Mouse (Mus musculus): Measurements from ENCODE around the gene Fbxo27. TPM values are rescaled to one million over a fixed set of nuclear protein-coding genes. Genes with fewer than 3 reads are reported as not detected.
"Not testable (repeated sequence)": the region's sequence is repeated elsewhere in the genome, so short reads cannot be mapped to it uniquely, and the experiment has no call there.

Fbxo27 gene
- total RNA-seq (2021), result 1 to 10 TPM in 1 of 2 experiments, under 1 TPM in 1; 0.52 to 1.3 TPM

DNA sequence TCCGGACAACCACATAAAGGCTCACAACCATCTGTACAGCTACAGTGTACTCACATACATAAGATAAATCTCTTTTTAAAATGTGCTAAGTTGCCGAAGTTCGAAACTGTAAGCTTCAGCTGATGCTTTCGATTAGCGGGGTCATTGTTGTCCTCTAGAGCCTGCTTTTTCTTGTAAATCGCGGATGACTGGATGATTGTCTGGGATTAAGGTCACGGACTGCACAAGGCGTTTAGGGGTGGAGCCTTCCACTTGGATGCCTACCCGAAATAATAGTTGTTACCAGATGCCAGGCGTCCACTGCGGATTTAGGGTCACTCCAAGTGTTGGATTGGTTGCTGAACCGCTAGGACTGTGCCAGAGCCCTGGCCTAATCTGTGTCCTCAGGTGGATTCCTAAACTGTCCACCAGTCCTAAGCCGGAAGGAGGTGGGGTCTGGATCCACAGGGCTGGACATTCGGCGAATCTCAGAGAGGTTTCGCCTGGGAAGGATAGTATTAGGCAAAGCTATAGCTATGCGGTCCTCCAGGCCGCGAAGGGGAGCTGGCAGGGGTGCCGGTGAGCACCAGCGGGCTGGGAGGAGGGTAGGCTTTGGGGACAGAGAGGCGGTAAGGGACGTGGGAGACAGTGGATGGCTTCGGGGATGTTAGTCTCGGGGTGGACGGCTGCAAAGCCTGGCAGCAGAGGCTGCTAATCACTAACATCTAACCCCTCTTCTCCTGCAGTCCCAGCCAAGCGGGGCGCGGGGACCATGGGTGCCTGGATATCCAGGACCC is at the start of gene Fbxo27:
Gene Fbxo27 (plus strand): TSS at position 305 of the 776 bp plus-strand sequence.
- intact Hi-C loops (cut with DNase I), result no loop called here
- DNase-seq, result no peak

DNA sequence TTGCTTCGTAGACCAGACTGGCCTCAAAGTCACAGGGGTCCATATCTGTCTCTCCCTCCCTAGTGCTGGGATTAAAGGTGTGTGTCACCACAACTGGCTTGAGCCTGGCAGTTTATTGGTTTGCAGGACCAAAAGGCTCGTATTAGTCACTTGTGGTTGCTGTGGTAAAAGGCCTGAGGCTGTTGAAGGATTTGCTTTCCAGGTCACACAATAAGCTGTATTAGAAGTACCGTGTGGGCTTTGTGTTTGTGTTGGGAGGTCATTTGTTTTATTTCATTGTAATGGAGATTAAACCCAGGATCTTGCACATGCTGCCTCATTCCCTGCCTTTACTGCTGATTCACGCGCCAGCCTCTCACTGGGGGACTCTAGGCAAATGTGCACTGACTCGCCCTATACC is 47.3 kb upstream of the Fbxo27 start:
- intact Hi-C loops (cut with DNase I), result no loop called here
- DNase-seq, result no peak

DNA sequence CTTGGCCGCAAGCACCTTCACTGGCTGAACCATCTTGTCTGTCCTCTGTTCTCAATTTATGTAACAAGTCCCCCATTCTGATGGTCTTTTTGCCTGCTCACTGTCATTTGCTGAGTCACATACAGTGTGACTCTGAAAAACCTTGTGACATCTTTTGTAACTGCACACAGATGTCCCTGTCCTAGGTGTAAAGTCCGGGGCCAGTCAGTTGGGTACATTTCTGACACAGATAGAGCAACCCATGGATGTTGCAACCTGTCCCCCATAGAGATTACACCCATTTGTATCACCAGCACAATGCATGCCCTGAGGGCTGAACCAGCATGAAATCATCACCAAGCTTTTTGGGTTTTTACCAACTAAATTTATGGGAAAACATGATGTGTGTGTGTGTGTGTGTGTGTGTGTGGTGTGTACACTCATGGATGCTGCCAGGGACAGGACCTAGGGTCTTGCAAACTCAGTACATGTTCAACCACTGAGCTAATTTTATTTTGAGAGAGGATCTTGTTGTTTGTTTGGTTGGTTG is 46.6 kb upstream of the Fbxo27 start:
- intact Hi-C loops (cut with DNase I), result no loop called here
- no peak for DNase-seq

DNA sequence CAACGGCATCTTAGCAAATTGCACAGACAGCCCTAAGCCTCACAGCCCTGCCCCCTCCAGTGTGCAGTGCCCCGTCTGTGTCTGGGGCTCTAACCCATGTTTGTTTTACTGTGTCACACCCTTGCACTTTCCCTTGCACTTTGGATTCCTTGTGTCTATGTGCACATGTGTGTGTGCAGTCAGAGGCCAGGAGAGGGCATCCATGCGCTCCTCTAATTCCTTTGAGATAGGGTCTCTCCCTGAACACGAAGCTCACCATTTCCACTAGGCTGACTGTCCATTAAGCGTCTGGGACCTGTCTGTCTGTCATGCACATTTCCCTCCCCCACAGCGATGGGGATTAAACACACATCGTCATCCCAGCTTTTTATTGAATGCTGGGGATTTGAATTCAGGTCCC is 45.6 kb upstream of the Fbxo27 start:
- DNase-seq, result no peak
- intact Hi-C loops (cut with DNase I), result no loop called here

DNA sequence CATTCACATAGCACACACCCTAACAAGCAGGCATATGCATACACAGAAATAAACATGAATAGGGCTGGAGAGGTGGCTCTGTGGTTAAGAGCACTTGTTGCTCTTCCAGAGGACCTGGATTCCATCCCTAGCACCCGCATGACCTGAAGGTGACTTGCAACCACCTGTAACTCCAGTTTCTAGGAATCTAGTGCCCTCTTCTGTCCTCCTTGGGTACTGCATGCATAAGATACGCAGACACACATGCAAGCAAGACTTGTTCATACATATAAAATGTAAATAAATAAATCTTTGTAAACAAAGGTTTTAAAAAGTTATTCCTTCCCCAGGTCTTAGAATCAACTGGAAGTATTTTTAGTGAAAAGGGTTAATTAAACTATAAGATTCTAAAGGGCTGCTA is 41.5 kb upstream of the Fbxo27 start:
- intact Hi-C loops (cut with DNase I), result no loop called here
- DNase-seq, result no peak

DNA sequence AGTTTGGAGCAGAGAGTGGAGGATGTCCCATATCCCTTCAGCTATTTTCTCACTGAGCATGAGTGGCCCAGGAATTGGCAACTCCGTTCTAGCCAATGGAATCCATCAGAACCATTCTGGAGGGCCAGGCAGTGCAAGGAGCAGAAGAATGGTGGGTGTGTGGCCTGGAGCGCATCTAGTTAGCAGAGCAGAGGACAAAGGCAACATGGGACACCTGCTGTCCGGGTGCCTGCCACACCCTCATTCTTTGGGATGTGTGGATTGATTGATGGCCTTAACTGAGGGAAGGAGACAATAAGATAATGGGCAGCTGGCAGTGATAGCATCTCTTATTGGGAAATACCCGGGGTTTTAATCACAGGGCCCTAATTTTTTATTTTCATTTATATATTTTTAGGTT is 36.2 kb upstream of the Fbxo27 start:
- DNase-seq, result no peak
- intact Hi-C loops (cut with DNase I), result no loop called here

DNA sequence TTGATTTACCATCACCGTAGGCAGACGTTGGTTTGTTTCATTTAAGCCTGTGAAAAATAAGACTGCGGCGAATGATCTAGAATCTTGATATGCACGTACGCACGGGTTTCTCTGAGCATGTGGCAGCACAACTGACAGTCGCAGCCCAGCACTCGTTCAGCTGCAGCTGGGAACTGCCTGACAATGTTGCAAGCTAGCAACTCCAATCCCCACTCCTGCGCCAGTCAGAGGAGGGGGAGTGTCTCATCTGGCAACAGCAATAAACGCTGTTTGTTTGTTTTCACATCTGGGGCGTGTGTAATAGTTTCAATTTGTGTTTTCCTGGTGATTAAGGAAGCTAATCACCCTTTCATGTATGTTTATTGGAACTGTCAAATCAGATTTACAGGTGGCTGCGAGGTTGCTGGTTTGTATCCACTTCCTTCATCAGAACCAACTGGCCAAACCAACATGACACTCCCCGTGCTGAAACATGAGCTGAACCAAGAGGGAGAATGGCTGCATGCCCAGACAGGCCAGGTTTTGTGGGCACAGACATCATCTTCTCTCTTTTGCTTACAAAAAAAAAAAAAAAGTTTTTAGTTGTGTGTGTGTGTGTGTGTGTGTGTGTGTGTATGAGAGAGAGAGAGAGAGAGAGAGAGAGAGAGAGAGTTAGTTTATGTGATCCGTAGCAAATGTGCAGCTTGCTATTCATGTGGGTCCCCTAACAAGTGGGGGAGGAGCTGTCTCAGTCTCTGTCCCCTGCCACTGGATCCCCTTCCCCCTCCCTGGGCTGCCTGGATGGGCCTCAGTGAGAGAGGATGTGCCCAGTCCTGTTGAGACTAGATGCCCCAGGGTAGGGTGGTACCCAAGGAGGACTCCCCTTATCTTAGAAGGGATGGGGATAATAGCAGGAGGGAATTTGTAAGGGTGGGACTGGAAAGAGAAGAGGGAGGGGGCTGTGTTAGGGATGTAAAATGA is 26.7 kb upstream of the Fbxo27 start:
- DNase-seq, result no peak
- intact Hi-C loops (cut with DNase I), result no loop called here

DNA sequence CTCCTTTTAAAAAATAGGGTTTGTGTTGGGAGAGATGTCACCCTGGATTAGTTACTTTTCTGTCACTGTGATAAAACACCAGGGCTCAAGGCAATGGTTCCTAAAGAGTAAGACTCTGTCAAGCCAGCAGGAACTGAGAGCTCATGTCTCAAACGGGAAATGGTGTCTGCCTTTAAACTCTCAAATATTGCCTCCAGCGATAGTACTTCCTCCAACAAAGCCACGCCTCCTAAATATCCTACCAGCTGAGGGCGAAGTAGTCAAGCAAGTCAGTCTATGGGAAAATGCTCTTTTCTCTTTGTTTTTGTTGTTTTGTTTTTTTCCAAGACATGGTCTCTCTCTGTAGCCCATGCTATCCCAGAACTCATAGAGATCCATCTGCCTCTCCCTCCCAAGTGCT is 21.5 kb upstream of the Fbxo27 start:
- intact Hi-C loops (cut with DNase I), result no loop called here

DNA sequence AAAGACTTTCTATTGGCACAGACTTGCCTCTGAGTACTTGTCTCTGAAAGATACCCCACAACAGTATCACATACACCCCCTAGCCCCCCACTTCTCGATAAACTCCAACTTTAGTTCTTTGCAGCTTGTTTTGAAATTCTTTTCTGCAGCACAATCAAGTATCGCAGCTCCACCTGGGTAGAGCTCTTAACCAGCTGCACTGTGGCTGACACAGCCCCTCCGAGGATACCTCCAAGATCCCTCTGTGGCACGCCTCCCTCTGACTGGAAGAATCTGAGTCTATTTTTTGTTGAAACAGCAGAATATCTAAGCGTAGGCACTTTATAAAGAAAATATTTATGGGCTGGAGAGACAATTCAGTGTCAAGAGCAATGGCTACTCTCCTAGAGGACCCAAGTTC is 20.4 kb upstream of the Fbxo27 start:
- DNase-seq, result no peak
- intact Hi-C loops (cut with DNase I), result no loop called here

More for the DNA sequence above, 21.5 kb upstream of the Fbxo27 start:
- DNase-seq, result peak in 1 of 2 experiments; percentile 3

DNA sequence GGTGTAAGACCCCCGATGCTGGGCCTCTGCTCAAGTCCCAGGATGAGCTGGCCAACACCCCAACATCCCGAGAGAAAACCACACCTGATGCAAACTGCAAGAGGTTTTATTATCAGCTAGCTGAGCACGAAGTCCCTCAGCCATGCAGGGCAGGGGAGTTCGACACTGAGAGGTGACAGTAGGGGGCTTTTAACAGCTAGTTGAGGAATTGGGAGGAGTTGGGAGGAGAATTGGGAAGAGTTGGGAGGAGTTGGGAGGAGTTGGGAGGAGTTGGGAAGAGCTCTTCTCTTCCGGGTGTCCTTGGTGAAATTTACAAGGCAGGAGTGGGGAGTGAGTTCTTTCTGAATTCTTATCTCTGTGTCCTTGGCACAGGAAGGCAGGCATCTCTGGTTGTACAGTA is 19.9 kb upstream of the Fbxo27 start:
- intact Hi-C loops (cut with DNase I); DNase-seq: not testable (repeated sequence)

DNA sequence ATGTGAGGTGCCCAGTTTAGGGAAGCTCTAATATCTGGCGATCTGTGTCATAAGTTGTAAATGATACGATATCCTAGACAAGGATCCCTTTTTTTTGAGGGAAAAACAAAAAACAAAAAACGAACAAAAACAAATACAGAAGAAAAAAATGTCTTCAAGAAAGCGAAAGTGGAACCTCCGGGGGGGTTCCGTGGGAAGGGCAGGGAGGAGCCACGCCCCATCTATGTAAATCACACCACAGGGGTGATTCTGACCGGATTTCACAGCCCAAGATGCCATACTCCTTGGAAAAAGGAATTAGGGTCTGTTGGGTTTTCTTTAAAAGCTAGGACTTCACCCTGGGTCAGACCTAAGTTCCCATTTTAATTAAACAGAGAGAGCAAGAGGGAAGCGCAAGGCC is 17.7 kb upstream of the Fbxo27 start:
- intact Hi-C loops (cut with DNase I), result no loop called here
- DNase-seq, result no peak

DNA sequence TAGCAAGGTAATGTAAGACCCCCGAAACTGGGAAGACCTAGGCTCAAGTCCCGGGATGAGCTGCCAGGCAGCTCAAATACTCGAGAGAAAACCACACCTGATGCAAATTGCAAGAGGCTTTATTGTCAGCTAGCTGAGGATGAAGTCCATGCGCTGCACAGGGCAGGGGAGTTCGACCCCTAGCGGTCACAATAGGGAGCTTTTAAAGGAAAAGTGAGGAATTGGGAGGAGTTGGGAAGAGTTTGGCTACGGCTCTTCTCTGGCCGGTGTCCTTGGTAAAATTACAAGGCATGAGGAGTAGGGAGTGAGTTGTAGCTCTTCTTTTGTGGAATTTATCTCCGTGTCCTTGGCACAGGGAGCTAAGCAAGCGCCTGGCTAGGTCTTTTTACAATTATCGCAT is 16.9 kb upstream of the Fbxo27 start:
- intact Hi-C loops (cut with DNase I), result no loop called here
- DNase-seq, result peak; percentile 23 to 40

DNA sequence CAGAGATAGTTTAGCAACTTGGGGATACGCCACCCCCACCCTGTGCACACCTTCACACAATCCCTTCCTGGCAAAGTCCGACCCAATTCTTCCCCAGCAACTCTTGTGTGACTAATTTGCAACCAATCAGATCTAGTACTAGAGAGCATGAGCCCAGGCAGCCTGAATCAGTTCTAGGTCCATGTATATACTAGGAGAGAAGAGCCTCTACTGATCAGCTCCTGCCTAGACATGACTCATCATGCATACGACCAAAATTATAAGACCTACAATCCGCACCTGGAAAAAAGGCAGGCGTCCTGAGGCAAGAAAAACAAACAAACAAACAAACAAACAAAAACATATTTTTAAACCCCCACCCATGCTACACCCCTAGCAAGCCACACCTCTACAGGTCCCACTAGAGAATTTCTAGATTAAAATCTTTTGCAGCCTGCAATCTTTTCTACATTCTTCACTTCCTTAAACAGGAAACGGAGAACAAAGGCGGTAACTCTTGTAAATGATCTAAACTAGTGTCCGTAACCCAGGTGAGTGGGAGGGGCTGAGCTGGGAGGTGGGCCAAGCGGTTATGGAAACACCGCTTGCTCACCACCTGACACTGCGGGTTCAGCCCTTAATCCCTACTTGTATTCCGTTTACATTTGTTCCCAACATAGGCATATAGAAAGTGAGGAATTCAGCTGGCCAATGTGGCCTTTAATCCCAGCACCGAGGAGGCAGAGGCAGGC is 15.7 kb upstream of the Fbxo27 start:
- DNase-seq, result no peak
- intact Hi-C loops (cut with DNase I), result no loop called here

DNA sequence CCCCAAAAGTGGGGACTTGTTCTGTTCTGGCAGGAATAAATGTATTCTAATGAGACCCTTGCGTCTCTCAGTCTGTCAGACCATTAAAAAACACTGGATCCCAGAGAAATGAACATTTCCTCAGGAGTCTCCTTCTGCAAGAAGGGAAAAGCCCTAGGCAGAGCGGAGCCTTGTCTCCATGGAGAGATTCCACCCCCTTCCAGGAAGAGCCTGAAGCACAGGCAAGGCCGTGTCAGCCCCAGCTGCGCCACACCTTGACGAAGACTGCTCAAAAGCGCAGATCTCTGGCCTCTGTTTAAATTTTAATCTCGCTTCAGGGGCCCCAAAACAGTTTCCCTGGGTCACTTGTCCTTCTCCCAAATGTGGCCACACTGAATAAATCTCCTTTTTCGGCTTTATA is 15.0 kb upstream of the Fbxo27 start:
- DNase-seq, result no peak
- intact Hi-C loops (cut with DNase I), result no loop called here

DNA sequence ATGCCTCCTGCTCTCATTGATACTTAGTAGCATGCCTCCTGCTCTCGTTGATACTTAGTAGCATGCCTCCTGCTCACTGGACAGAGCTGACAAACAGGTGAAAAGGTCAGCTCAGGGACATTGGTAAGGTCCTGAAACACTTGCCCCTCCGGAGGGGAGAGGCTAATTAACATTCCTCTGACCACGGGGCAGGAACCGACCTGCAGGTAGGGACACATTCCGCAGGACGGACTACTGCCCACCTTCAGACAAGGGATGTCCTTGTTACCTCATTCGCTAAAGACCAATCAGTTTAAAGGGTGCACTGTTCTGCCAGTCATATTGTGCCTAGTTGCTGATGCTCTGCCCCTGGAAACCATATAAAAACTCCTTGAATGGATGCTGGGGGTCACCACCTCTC is 1.6 kb upstream of the Fbxo27 start:
- intact Hi-C loops (cut with DNase I), result no loop called here
- DNase-seq, result no peak

DNA sequence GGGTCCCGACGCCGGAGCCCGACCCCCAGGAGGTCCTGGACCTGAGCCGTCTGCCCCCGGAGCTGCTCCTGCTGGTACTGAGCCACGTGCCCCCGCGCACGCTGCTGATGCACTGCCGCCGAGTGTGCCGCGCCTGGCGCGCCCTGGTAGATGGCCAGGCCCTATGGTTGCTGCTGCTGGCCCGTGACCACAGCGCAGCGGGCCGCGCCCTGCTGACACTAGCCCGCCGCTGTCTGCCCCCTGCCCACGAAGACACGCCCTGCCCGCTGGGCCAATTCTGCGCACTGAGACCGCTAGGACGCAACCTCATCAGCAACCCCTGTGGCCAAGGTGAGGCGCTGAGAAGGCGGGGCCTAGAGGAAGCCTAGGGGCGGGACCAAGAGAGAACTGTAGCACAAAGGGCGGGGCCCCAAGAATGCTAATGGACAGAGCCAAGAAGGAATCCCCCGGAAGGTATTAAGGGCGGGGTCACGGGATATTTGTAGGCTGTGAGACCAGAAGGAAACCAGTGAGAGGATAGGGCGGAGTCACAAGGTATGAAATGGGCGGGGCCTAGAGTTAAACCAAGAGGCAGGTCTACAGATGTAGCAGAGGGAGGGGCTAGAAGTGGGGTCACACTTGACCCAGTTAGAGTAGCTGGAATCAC is 795 bp downstream of the Fbxo27 start:
- intact Hi-C loops (cut with DNase I), result no loop called here
- DNase-seq, result peak; percentile 53

DNA sequence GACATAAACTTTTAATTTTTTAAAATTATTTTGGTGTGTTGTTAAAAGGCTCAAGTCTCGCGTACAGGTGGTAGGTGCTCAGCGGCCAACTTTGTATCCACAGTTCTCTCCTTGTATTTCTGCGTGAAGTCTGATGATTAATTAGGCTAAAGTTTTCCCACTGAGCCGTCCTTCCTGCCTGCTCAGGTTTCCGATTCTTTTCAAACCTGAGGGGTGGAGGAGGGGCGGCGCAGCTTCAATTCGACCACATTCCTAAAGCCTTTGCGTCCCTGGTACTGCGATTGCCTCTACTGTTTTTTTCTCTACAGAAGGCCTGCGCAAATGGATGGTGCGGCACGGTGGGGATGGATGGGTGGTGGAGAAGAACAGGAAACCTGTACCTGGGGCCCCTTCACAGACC is 1.8 kb downstream of the Fbxo27 start:
- intact Hi-C loops (cut with DNase I), result no loop called here
- DNase-seq, result no peak

DNA sequence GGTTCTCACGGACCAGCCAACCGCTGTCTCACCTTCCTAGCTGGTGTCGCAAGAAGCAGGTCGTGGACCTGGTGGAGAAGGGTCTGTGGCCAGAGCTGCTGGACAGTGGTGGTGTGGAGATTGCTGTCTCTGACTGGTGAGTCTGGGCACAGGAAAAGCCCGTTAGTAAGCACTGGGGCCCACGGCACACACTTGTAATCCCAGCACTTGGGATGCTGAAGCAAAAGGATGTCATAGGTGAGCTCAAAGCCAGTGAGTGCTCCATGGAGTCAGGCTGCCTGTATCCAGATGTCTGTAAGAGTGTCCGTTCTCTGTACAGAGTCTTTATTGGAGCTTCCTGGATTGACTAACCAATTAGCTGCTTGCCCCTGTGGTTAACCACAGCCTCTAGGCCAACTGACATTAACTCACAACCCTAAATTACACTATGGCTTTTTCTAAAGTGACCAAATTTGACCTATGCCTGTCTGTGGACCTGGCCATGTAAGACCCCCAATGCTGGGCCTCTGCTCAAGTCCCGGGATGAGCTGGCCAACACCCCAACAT is 2.4 kb downstream of the Fbxo27 start:
- intact Hi-C loops (cut with DNase I), result no loop called here

DNA sequence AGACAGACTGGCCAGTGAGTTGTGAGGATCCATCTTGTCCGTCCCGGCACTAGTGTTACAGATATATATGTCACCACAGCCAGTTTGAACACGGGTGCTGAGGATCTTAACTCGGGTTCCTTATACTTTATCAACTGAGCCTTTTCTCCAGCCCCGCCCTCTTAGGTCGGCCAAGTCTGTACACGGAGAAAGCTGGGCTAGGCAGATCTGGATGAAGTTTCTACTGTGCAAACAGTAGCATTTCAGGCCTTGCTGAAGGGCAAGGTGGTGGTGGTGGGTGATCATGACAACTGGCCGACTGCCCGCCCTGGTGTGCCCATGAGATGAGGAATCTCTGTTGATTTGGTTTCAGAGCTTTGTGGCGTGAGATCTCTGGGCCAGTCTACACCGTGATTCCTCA is 4.6 kb downstream of the Fbxo27 start:
- intact Hi-C loops (cut with DNase I), result no loop called here
- no peak for DNase-seq

More for the DNA sequence above, 2.4 kb downstream of the Fbxo27 start:
- DNase-seq, result no peak

DNA sequence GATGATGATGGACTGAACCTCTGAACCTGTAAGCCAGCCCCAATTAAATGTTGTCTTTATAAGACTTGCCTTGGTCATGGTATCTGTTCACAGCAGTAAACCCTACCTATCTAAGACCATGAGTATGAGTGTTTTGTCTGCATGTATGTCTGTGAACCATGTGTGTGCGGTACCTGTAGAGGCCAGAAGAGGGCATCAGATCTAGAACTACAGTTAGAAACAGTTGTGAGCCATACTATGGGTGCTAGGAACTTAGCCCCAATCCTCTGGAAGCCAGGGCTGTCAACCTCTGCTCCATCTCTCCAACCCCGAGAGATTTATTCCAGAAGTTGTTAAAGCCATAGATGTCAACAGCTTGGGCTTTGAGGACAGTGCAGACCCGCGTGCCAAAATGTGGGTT is 7.6 kb downstream of the Fbxo27 start:
- intact Hi-C loops (cut with DNase I), result no loop called here

More for the DNA sequence above, 7.6 kb downstream of the Fbxo27 start:
- no peak for DNase-seq
